ENCODE assay signal across 8 mouse cellular contexts in genomic region chr10:41809771-41810563, GRCm38 (mm10). TPM values are rescaled to one million over a fixed set of nuclear protein-coding genes. Genes with fewer than 3 reads are reported as not detected.
A peak's percentile ranks its signal among the peaks of the same experiment; 100 is the strongest.
DNase-seq lines count a peak whose midpoint lies in the region; ATAC-seq lines count a peak whose summit lies in the region.

Gene Cep57l1, minus strand, starts transcription at chr10:41809871.
Gene Sesn1, plus strand, starts transcription at chr10:41809935.

- H3K9ac ChIP-seq in hindbrain, embryonic 11.5 days (ENCODE audit: low read depth, low read length), result peak within 1 kb of the TSS; percentile 78

- under 1% methylated on average over 52 of the region's 69 CpGs for WGBS in hindbrain, embryonic 11.5 days

- H3K4me1 ChIP-seq in hindbrain, embryonic 11.5 days (replicated peaks; ENCODE audit: control insufficient read depth, insufficient read depth, low read length), result peaks cover 3% of the 10 kb centered on the region; the same call in 1 of the 2 replicates

- peak within 1 kb of the TSS; percentile 74 for H3K4me3 ChIP-seq in hindbrain, embryonic 11.5 days (ENCODE audit: low read depth, low read length)

- H3K27me3 ChIP-seq in hindbrain, embryonic 11.5 days (ENCODE audit: control insufficient read depth, insufficient read depth, low read length), result no peaks in the 10 kb centered on the region

- H3K27ac ChIP-seq in hindbrain, embryonic 11.5 days (ENCODE audit: low read depth, low read length), result peak within 1 kb of the TSS; percentile 91

- peak within 1 kb of the TSS; percentile 78 for H3K4me2 ChIP-seq in hindbrain, embryonic 11.5 days (replicated peaks; ENCODE audit: low read depth, low read length)

- peak; percentile 98 for ATAC-seq in hindbrain, embryonic 11.5 days (ENCODE audit: low FRiP score)

- H3K9me3 ChIP-seq in hindbrain, embryonic 11.5 days (ENCODE audit: control insufficient read depth, low read length), result no peaks in the 10 kb centered on the region

- DNase-seq in MN1 (ENCODE audit: low spot score), result peak; percentile 99
- DNase-seq in cerebellum, adult 9-10 months, result peak; percentile 94
- DNase-seq in frontal cortex, adult 2 months (ENCODE audit: extremely low spot score in 1 of 2, low spot score in 1 of 2), result peak; percentile 55 to 91
- peak; percentile 95 for DNase-seq in hindbrain, embryonic 11.5 days (ENCODE audit: low spot score)
- peak; percentile 89 to 94 for DNase-seq in layer of hippocampus, postnatal 10 days (ENCODE audit: low spot score in 2 of 2)
- peak; percentile 96 for DNase-seq in lung, postnatal 10 days
- peak; percentile 94 for DNase-seq in ovary, postnatal 36 days (ENCODE audit: low spot score)
- DNase-seq in thymus, postnatal 25 days, result peak; percentile 92

- H3K36me3 ChIP-seq in hindbrain, embryonic 11.5 days (ENCODE audit: control insufficient read depth, insufficient read depth, low read length), result no peaks in the 10 kb centered on the region

RNA-seq across cellular contexts. Expression of gene Cep57l1, which starts in this region (rescaled TPM):
- polyA plus RNA-seq in frontal cortex, adult 2 months (2012; rRNA removed), result 7.4 TPM in 2 replicates
- 21.3 and 22.1 TPM in 2 replicates for polyA plus RNA-seq in hindbrain, embryonic 11.5 days (2014; fragmentation: Nextera tagmentation; extraction: Ambion mirVana)
- total RNA-seq in layer of hippocampus, postnatal 10 days (2021), result 1 to 10 TPM; 7.5 to 7.9 TPM

RNA-seq across cellular contexts. Expression of gene Sesn1, which starts in this region (rescaled TPM):
- polyA plus RNA-seq in frontal cortex, adult 2 months (2012; rRNA removed), result 53.9 and 56.0 TPM in 2 replicates
- 24.6 and 26.3 TPM in 2 replicates for polyA plus RNA-seq in hindbrain, embryonic 11.5 days (2014; fragmentation: Nextera tagmentation; extraction: Ambion mirVana)
- total RNA-seq in layer of hippocampus, postnatal 10 days (2021), result 10 to 100 TPM; 28.7 to 31.4 TPM

Comparison
In these comparisons a context has a peak if more than half of its experiments do, and no peak if none do; other contexts are left out.
1. Peak in every context shown above with its lines: DNase-seq, ATAC-seq, H3K4me3 ChIP-seq and H3K27ac ChIP-seq.